Mouse (Mus musculus): Measurements from ENCODE around the gene Eif6.

DNA sequence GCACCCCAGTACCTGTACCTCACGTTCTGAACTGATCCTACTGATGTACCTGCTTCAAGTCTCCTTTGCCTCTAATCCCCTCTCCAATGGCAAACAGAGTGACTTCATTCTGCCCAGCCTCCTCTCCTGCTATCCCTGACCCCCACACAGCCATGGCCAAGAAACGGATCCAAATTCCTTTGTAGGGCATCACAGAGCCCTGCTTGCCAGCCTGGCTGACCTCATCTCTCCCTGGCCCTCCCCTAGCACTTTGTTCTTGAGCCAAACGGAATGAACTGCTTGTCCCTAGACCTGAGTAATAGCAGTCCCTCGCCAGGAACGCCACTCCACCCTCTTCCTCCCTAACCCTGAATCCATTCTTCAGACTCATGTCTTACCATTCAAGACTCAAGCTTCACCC is 20.2 kb downstream of the Eif6 start:
- TF ChIP-seq POLR2A (IDR thresholded peaks at IDR 0.05; ENCODE audit: insufficient read length, low read depth) (no peak), POLR2AphosphoS2 (IDR thresholded peaks at IDR 0.05; ENCODE audit: insufficient read length, low read depth) (no peak), TCF12 (IDR thresholded peaks at IDR 0.05; ENCODE audit: insufficient read depth, poor library complexity, severe bottlenecking) (no peak), USF1 (IDR thresholded peaks at IDR 0.05; ENCODE audit: low read depth) (no peak), CEBPB (IDR thresholded peaks at IDR 0.05; ENCODE audit: insufficient read depth, poor library complexity, severe bottlenecking) (no peak), MAX (IDR thresholded peaks at IDR 0.05; ENCODE audit: low read depth) (no peak), MYOG (IDR thresholded peaks at IDR 0.05; ENCODE audit: control insufficient read depth in 1 of 3, insufficient read depth in 1 of 3, insufficient read length in 2 of 3, low read depth in 2 of 3) (no peak), TCF3 (IDR thresholded peaks at IDR 0.05; ENCODE audit: insufficient read length, low read depth) (no peak), E2F4 (IDR thresholded peaks at IDR 0.05; ENCODE audit: insufficient read depth) (no peak), REST (IDR thresholded peaks at IDR 0.05; ENCODE audit: insufficient read depth, insufficient read length) (no peak)
